Mouse (Mus musculus) stomach, postnatal 0 days (tissue): Measurements from ENCODE around the gene Myh7. TPM values are rescaled to one million over a fixed set of nuclear protein-coding genes. Genes with fewer than 3 reads are reported as not detected.
"Not testable (repeated sequence)": the region's sequence is repeated elsewhere in the genome, so short reads cannot be mapped to it uniquely, and the experiment has no call there.

Experiments
- ATAC-seq: fragments of 200-750 bp; cut with Nextera tagmentation; 2 replicates; pipeline ENCODE4 v1.8.0; 2017; ENCODE audit not compliant: low FRiP score, low TSS enrichment
- DNase-seq: peaks from one replicate; pipeline ENCODE4 v3.0.0-alpha.2; 2016; ENCODE audit warnings: low spot score
- H3K27ac ChIP-seq: fragments of 300-500 bp; sonication (generic); replicated peaks from 2 replicates; pipeline ENCODE4 v1.5.1; 2014; ENCODE audit warnings: mild to moderate bottlenecking, control low read depth
- H3K27me3 ChIP-seq: fragments of 300-500 bp; sonication (generic); 2 replicates; pipeline ENCODE4 v1.6.1; 2014; ENCODE audit warnings: low read length; ENCODE audit not compliant: control insufficient read depth, insufficient read depth
- H3K36me3 ChIP-seq: fragments of 300-500 bp; sonication (generic); 2 replicates; pipeline ENCODE4 v1.6.1; 2014; ENCODE audit warnings: low read length, mixed read lengths; ENCODE audit not compliant: control insufficient read depth, insufficient read depth
- H3K4me1 ChIP-seq: fragments of 300-500 bp; sonication (generic); replicated peaks from 2 replicates; pipeline ENCODE4 v1.6.1; 2014; ENCODE audit warnings: antibody characterized with exemption; ENCODE audit not compliant: control insufficient read depth, insufficient read depth
- H3K4me2 ChIP-seq: fragments of 300-500 bp; sonication (generic); replicated peaks from 2 replicates; pipeline ENCODE4 v1.6.1; 2014; ENCODE audit warnings: low read depth, mild to moderate bottlenecking, control low read depth, moderate library complexity
- H3K4me3 ChIP-seq: fragments of 300-500 bp; sonication (generic); 2 replicates; pipeline ENCODE4 v1.5.1; 2014; ENCODE audit warnings: low read depth, low read length, control low read depth
- H3K9ac ChIP-seq: fragments of 300-500 bp; sonication (generic); 2 replicates; pipeline ENCODE4 v1.6.1; 2014; ENCODE audit warnings: mild to moderate bottlenecking, low read length, control low read depth, mixed read lengths
- H3K9me3 ChIP-seq: fragments of 300-500 bp; sonication (generic); 2 replicates; pipeline ENCODE4 v1.6.1; 2016; ENCODE audit warnings: low read length; ENCODE audit not compliant: control insufficient read depth
- CTCF ChIP-seq: IDR thresholded peaks from 2 replicates; pipeline ENCODE4 v1.5.1; 2016; ENCODE audit warnings: antibody characterized with exemption, low read depth, mild to moderate bottlenecking, moderate library complexity
- EP300 ChIP-seq: optimal IDR thresholded peaks from 2 replicates; pipeline ENCODE3; 2016; ENCODE audit warnings: antibody characterized with exemption
- WGBS: fragments of 180-500 bp; shearing (Covaris S2); extraction: QIAGEN DNeasy Blood & Tissue Kit; methylation state at CpG from one replicate; pipeline ENCODE4 v1.1.7; 2014; 5-methylcytosine and 5-hydroxymethylcytosine counted together
- polyA plus RNA-seq: library from polyadenylated mRNA; unstranded; fragments of >200 nt; fragmentation: Nextera tagmentation; extraction: Ambion mirVana; gene quantifications from 2 replicates; pipeline ENCODE4 v1.2.1, GENCODE M21; 2015

Myh7 gene
- polyA plus RNA-seq, 1 experiment from 2014 or later = 1.4 TPM

DNA sequence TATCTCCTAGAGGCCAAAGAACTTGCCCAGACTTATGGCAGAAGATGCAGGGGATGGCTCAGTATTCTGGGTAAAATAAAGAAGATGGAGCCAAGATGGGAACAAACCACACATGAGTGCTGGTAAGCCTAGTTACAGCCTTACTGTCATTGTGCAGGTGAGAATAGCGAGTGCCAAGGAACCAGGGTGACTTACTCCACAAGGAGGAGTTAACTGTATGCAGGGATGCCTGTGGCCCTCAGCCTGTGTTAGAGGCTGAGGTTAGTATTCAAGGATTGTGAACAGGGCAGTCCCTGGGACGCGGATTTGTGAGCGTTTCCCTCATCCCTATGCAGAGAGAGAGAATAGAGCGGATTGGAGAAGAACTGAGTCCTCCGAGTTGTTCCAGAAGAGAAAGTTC, 42.8 kb downstream of the Myh7 start:
- H3K27ac ChIP-seq = no peak overlapping the region
- WGBS = 88% methylated on average over 6 of the region's 6 CpGs
- H3K36me3 ChIP-seq = no peaks in the 10 kb centered on the region
- DNase-seq (no peak), ATAC-seq (no peak)
- no peaks in the 10 kb centered on the region for H3K9me3 ChIP-seq
- H3K4me1 ChIP-seq = no peaks in the 10 kb centered on the region
- no peak overlapping the region for H3K4me3 ChIP-seq
- no peaks in the 10 kb centered on the region for H3K27me3 ChIP-seq
- no peak overlapping the region for H3K4me2 ChIP-seq
- TF ChIP-seq EP300 (no peak), CTCF (no peak)
- no peak overlapping the region for H3K9ac ChIP-seq

DNA sequence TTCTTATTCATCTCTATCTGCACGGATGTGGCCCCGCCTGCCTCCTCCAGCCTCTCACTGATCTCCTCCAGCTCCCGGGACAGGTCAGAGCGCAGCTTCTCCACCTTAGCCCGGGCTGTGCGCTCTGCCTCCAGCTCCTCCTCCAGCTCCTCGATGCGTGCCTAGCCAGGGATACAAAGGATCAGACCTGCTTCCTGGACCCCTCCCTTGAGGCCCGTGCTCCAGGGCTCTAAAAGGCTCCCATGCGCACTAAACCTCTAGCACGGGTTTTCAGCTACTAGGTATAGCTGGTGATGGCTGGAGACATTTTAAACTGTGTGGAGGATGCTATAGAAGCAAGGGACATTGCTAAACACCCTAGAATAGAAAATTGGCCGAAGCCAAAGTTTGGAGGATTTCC, 43.9 kb downstream of the Myh7 start:
- Histone ChIP-seq H3K4me2 (no peak overlapping the region), H3K36me3 (no peaks in the 10 kb centered on the region), H3K27ac (no peak overlapping the region), H3K4me3 (no peak overlapping the region), H3K27me3 (no peaks in the 10 kb centered on the region), H3K9ac (no peak overlapping the region), H3K4me1 (no peaks in the 10 kb centered on the region), H3K9me3 (no peaks in the 10 kb centered on the region)
- TF ChIP-seq CTCF = no peak
- no peak for TF ChIP-seq EP300
- DNase-seq (no peak), ATAC-seq (no peak)
- WGBS = 61% methylated on average over 12 of the region's 12 CpGs

DNA sequence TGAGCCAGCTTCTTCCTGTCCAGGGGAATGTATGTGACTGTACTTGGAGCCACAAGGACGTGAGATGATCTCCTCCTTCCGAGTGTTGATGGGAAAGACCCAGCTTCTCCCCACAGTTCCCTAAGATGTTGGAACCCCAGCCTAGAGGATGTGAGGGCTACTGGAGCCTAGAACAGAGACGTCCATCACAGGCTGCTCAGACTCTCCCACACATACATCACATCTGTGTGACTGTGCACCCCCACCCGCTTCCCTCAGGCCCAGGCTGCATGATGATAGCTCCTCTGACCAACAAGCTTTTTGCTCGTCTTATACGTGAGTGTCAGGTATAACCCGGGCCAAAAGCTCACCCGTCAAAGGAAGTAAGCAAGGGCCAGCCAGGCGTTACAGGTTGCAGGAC, 45.6 kb downstream of the Myh7 start:
- Histone ChIP-seq H3K4me1 (no peaks in the 10 kb centered on the region), H3K4me3 (no peak overlapping the region), H3K27me3 (no peaks in the 10 kb centered on the region), H3K4me2 (no peak overlapping the region), H3K9me3 (no peaks in the 10 kb centered on the region), H3K27ac (no peak overlapping the region), H3K9ac (no peak overlapping the region), H3K36me3 (no peaks in the 10 kb centered on the region)
- TF ChIP-seq CTCF (no peak), EP300 (no peak)
- 86% methylated on average over 9 of the region's 9 CpGs for WGBS
- DNase-seq = no peak
- ATAC-seq = no peak

DNA sequence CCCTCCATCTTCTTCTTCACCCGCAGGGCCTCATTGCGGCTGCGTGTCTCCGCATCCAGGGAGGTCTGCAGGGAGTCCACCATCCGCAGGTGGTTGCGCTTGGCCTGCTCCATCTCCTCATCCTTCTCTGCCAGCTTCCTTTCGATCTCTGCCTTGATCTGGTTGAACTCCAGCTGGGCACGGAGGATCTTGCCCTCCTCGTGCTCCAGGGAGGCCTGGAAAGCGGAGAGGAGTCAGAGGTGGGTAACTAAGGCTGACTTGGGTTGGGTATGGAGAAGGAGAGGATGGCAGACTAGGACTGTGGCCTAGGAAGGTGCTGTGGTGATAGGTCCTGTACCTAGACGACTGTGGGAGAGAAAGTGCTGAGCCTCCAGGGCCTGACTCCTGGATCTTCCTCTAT, 47.4 kb downstream of the Myh7 start:
- not testable (repeated sequence) for H3K9ac ChIP-seq, H3K4me3 ChIP-seq, H3K4me1 ChIP-seq, H3K4me2 ChIP-seq, H3K36me3 ChIP-seq, ATAC-seq, DNase-seq, H3K9me3 ChIP-seq, H3K27me3 ChIP-seq, H3K27ac ChIP-seq
- 87% methylated on average over 8 of the region's 11 CpGs for WGBS

DNA sequence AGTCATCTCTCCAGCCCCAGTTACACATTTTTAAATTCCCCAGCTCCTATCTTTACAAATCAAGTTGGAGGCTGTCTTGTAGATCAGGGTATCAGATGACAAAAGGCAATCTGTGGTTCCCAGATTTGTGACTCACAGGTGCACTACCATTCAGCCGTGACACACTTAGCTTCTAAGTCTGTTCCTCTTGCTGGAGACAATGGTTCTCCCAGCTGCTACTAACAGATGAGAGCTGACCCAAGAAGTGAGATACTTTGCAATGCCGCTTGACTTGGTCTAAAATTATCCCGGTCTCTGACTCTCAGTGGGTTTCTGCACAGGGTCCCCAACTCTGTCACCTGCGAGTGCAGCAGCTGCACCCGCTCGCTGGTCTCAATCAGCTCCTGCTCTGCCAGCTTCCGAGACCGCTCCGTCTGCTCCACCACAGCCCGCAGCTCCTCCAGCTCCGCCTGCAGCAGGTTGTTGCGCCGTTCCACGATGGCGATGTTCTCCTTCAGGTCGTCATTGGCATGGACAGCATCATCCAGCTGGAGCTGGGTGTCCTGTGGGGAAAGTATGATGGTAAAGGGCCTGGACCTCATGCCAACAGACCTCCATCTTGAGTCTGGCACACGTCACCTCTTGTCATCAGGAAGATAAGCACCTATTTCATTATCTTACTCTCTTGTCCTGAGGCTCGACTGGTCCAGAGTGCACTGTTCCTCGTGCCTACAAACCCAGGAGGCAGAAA, 48.3 kb downstream of the Myh7 start:
- Histone ChIP-seq H3K4me1 (no peaks in the 10 kb centered on the region), H3K9ac (no peak overlapping the region), H3K27ac (no peak overlapping the region), H3K27me3 (no peaks in the 10 kb centered on the region), H3K4me3 (no peak overlapping the region), H3K4me2 (no peak overlapping the region), H3K36me3 (no peaks in the 10 kb centered on the region), H3K9me3 (no peaks in the 10 kb centered on the region)
- DNase-seq = no peak
- ATAC-seq = no peak
- TF ChIP-seq CTCF (no peak), EP300 (no peak)
- WGBS = 75% methylated on average over 19 of the region's 19 CpGs

DNA sequence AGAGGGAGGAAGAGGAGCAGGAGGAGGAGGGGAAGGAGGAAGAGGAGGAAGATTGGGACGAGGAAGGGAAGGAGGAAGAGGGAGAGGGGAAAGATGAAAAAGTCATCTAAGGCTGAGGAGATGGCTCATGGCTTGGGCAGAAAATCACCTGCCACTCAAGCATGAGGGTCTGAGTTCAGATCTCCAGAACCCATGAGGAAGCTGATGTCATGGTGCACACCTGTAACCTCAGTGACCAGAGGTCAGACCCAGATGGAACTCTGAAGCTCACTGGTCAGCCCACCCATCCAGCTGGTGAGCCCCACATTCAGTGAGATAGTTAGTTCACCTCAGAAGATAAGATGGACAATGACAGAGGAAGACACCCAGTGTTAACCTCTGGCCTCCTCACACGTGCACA, 49.5 kb downstream of the Myh7 start:
- Histone ChIP-seq H3K27ac (no peak overlapping the region), H3K4me2 (no peak overlapping the region), H3K36me3 (no peaks in the 10 kb centered on the region), H3K9me3 (no peaks in the 10 kb centered on the region), H3K9ac (no peak overlapping the region), H3K27me3 (no peaks in the 10 kb centered on the region), H3K4me1 (no peaks in the 10 kb centered on the region), H3K4me3 (no peak overlapping the region)
- ATAC-seq = no peak
- DNase-seq = no peak
- TF ChIP-seq CTCF (no peak), EP300 (no peak)
- 80% methylated on average over 2 of the region's 2 CpGs for WGBS
